Mouse (Mus musculus) G1E-ER4 (cell line): ENCODE results near the gene Tmem254c. TPM values are rescaled to one million over a fixed set of nuclear protein-coding genes. Genes with fewer than 3 reads are reported as not detected.
"Not testable (repeated sequence)": the region's sequence is repeated elsewhere in the genome, so short reads cannot be mapped to it uniquely, and the experiment has no call there.

Experiments
- GATA1 ChIP-seq: IDR thresholded peaks from one replicate; pipeline ENCODE4 v1.8.0; 2012; ENCODE audit warnings: low read length, inconsistent platforms
- polyA plus RNA-seq: library from polyadenylated mRNA; stranded (reverse); fragments of >175 nt; gene quantifications from 2 replicates; pipeline ENCODE4 v1.2.3, GENCODE M21; 2012

The Tmem254c gene
- 0.80 and 2.6 TPM in 2 replicates for polyA plus RNA-seq

DNA sequence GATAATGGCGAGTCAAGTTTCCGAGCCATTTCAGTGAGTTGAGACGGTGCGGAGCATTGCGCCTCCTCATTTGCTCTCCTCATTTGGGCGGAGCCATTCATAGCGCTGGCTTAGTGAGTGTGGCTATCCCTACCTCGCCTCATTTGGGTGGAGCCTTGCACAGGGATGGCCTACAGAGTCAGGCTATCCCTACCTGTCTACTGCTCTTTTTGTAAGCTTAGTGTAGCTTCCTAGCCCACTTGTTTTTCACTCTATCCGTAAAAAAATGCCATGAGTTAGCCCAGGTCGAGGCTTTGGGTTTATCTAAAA is at the start of gene Tmem254c:
TSS of gene Tmem254c (minus strand) at position 31 of the 309 bp plus-strand sequence.
- TF ChIP-seq GATA1: not testable (repeated sequence)

DNA sequence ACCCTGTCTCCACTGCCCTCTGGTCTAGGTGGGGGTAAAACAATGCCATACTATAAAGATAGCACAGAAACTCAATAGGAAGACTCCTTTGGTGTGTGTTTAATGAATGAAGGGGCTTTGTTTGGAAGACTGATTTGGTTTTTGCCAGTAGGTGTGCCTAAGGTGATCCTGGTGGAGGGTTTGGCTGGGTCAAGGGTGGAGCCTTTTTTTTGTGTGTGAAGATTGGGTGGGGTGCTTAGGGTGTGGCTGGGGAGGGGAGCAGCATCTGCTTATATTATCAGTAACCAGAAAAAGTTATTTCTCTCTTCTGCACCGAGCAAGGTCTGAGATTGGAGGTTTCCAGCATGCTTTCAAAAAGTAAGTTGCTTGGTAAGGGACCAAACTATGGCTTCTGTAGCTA is 14.8 kb upstream of the Tmem254c start, which contains the start of gene Cphx3:
TSS of gene Cphx3 (plus strand) at position 301 of the 400 bp plus-strand sequence.
- not testable (repeated sequence) for TF ChIP-seq GATA1

DNA sequence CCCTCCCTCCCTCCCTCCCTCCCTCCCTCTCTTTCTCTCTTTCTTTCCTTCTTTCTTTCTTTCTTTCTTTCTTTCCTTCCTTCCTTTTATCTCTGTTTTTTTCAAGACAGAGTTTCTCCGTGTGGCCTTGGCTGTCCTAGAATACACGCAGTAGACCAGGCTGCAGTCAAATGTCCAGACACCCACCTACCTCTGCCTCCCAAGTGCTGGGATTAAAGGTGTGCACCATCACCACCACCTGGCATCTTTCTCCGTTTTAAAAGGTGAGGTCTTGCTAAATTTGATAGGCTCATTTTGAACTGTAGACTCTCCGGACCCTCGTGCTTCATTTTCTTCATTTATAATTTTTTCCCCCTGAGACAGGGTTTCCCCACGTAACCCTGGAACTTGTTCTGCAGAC is 14.1 kb upstream of the Tmem254c start, which contains the start of gene Cphx2:
TSS of gene Cphx2 (plus strand) at position 301 of the 400 bp plus-strand sequence.
- TF ChIP-seq GATA1: not testable (repeated sequence)

GRCm38 (mm10) chr14:26042611-26043010 is 24.5 kb downstream of the Tmem254c start, which contains the start of gene Gm9780:
TSS of gene Gm9780 (minus strand) at chr14:26042711.
- not testable (repeated sequence) for TF ChIP-seq GATA1

Other genes starting within 250 kb of the Tmem254c start
- 7.8 and 8.3 TPM in 2 replicates for gene Anxa11, start 225.2 kb downstream of the Tmem254c start, polyA plus RNA-seq
- gene Plac9a, start 164.3 kb downstream of the Tmem254c start, polyA plus RNA-seq: not detected in 2 replicates
- gene Tmem254a, start 139.7 kb downstream of the Tmem254c start, polyA plus RNA-seq: 0.12 and 1.6 TPM in 2 replicates
- gene Cphx1, start 129.1 kb downstream of the Tmem254c start, polyA plus RNA-seq: not detected in 2 replicates
- not detected in 2 replicates for gene Duxbl1, start 88.8 kb downstream of the Tmem254c start, polyA plus RNA-seq
- not detected in 2 replicates for gene Gm9780, start 24.6 kb downstream of the Tmem254c start, polyA plus RNA-seq
- not detected in 2 replicates for gene Cphx2, start 14.2 kb upstream of the Tmem254c start, polyA plus RNA-seq
- not detected in 2 replicates for gene Cphx3, start 14.9 kb upstream of the Tmem254c start, polyA plus RNA-seq
- not detected in 2 replicates for gene Duxbl2, start 51.0 kb upstream of the Tmem254c start, polyA plus RNA-seq
- gene Plac9b, start 115.1 kb upstream of the Tmem254c start, polyA plus RNA-seq: not detected in 2 replicates
- gene Tmem254b, start 139.7 kb upstream of the Tmem254c start, polyA plus RNA-seq: 0.12 and 1.6 TPM in 2 replicates
- not detected in 2 replicates for gene Duxbl3, start 190.6 kb upstream of the Tmem254c start, polyA plus RNA-seq